Mouse (Mus musculus): ENCODE results near the gene Snap25. TPM values are rescaled to one million over a fixed set of nuclear protein-coding genes. Genes with fewer than 3 reads are reported as not detected.

Gene Snap25
- polyA plus RNA-seq, 1 experiment: 0.22 TPM

GRCm38 (mm10) chr2:136679280-136680221 lies 33.7 kb upstream of the Snap25 start:
- Histone ChIP-seq H3K4me1 (ENCODE audit: control insufficient read depth, insufficient read depth, low read length) (no peaks in the 10 kb centered on the region), H3K4me3 (replicated peaks; ENCODE audit: extremely low read depth, low read depth, low read length) (peak overlapping the region; percentile 84)
- 1% methylated on average over 24 of the region's 24 CpGs for WGBS
- DNase-seq: peak; percentile 55
- TF ChIP-seq POLR2A (IDR thresholded peaks at IDR 0.05; ENCODE audit: borderline replicate concordance, extremely low read depth, low read depth, low read length) (peak; percentile 96; the same call in 1 of the 2 replicates), CTCF (IDR thresholded peaks at IDR 0.05; ENCODE audit: insufficient read depth, low read length) (no peak)

- DNase-seq: no peak
- WGBS: 50% methylated on average over 11 of the region's 11 CpGs
- Histone ChIP-seq H3K4me1 (ENCODE audit: control insufficient read depth, insufficient read depth, low read length) (no peaks in the 10 kb centered on the region), H3K4me3 (replicated peaks; ENCODE audit: extremely low read depth, low read depth, low read length) (no peak overlapping the region)
- no peak for TF ChIP-seq CTCF (IDR thresholded peaks at IDR 0.05; ENCODE audit: insufficient read depth, low read length)
- TF ChIP-seq POLR2A (IDR thresholded peaks at IDR 0.05; ENCODE audit: borderline replicate concordance, extremely low read depth, low read depth, low read length): no peak
Measured at GRCm38 (mm10) chr2:136682146-136682860, 30.9 kb upstream of the Snap25 start.

GRCm38 (mm10) chr2:136686195-136686594 lies 27.1 kb upstream of the Snap25 start:
- DNase-seq: no peak

GRCm38 (mm10) chr2:136687316-136687715 lies 25.9 kb upstream of the Snap25 start:
- Histone ChIP-seq H3K4me3 (replicated peaks; ENCODE audit: extremely low read depth, low read depth, low read length) (no peak overlapping the region), H3K4me1 (ENCODE audit: control insufficient read depth, insufficient read depth, low read length) (no peaks in the 10 kb centered on the region)
- WGBS: 72% methylated on average over 4 of the region's 4 CpGs
- TF ChIP-seq CTCF (IDR thresholded peaks at IDR 0.05; ENCODE audit: insufficient read depth, low read length) (no peak), POLR2A (IDR thresholded peaks at IDR 0.05; ENCODE audit: borderline replicate concordance, extremely low read depth, low read depth, low read length) (no peak)
- no peak for DNase-seq

More at GRCm38 (mm10) chr2:136686195-136686594, 27.1 kb upstream of the Snap25 start:
- TF ChIP-seq CTCF (IDR thresholded peaks at IDR 0.05; ENCODE audit: insufficient read depth, low read length): no peak
- no peak overlapping the region for H3K4me3 ChIP-seq (replicated peaks; ENCODE audit: extremely low read depth, low read depth, low read length)
- H3K4me1 ChIP-seq (ENCODE audit: control insufficient read depth, insufficient read depth, low read length): no peaks in the 10 kb centered on the region
- WGBS: 52% methylated on average over 3 of the region's 3 CpGs

- no peak for DNase-seq
- TF ChIP-seq CTCF (IDR thresholded peaks at IDR 0.05; ENCODE audit: insufficient read depth, low read length): no peak
- Histone ChIP-seq H3K4me3 (replicated peaks; ENCODE audit: extremely low read depth, low read depth, low read length) (no peak overlapping the region), H3K4me1 (ENCODE audit: control insufficient read depth, insufficient read depth, low read length) (no peaks in the 10 kb centered on the region)
- WGBS: 33% methylated on average over 4 of the region's 4 CpGs
Measured at GRCm38 (mm10) chr2:136689476-136689875, 23.8 kb upstream of the Snap25 start.

GRCm38 (mm10) chr2:136691681-136692080 lies 21.6 kb upstream of the Snap25 start:
- Histone ChIP-seq H3K4me1 (ENCODE audit: control insufficient read depth, insufficient read depth, low read length) (no peaks in the 10 kb centered on the region), H3K4me3 (replicated peaks; ENCODE audit: extremely low read depth, low read depth, low read length) (no peak overlapping the region)
- TF ChIP-seq POLR2A (IDR thresholded peaks at IDR 0.05; ENCODE audit: borderline replicate concordance, extremely low read depth, low read depth, low read length) (no peak), CTCF (IDR thresholded peaks at IDR 0.05; ENCODE audit: insufficient read depth, low read length) (no peak)
- 74% methylated on average over 1 of the region's 1 CpGs for WGBS
- DNase-seq: no peak

- 62% methylated on average over 3 of the region's 3 CpGs for WGBS
- H3K4me1 ChIP-seq (ENCODE audit: control insufficient read depth, insufficient read depth, low read length): no peaks in the 10 kb centered on the region
- TF ChIP-seq POLR2A (IDR thresholded peaks at IDR 0.05; ENCODE audit: borderline replicate concordance, extremely low read depth, low read depth, low read length) (no peak), CTCF (IDR thresholded peaks at IDR 0.05; ENCODE audit: insufficient read depth, low read length) (no peak)
- H3K4me3 ChIP-seq (replicated peaks; ENCODE audit: extremely low read depth, low read depth, low read length): no peak overlapping the region
- DNase-seq: no peak
Measured at GRCm38 (mm10) chr2:136699429-136700227, 13.6 kb upstream of the Snap25 start.

GRCm38 (mm10) chr2:136703376-136703775 lies 9.9 kb upstream of the Snap25 start:
- Histone ChIP-seq H3K4me3 (replicated peaks; ENCODE audit: extremely low read depth, low read depth, low read length) (no peak overlapping the region), H3K4me1 (ENCODE audit: control insufficient read depth, insufficient read depth, low read length) (no peaks in the 10 kb centered on the region)
- no peak for DNase-seq
- 55% methylated on average over 2 of the region's 2 CpGs for WGBS
- TF ChIP-seq POLR2A (IDR thresholded peaks at IDR 0.05; ENCODE audit: borderline replicate concordance, extremely low read depth, low read depth, low read length): no peak

GRCm38 (mm10) chr2:136711155-136711554 lies 2.1 kb upstream of the Snap25 start:
- Histone ChIP-seq H3K4me3 (replicated peaks; ENCODE audit: extremely low read depth, low read depth, low read length) (no peak overlapping the region), H3K4me1 (ENCODE audit: control insufficient read depth, insufficient read depth, low read length) (no peaks in the 10 kb centered on the region)
- WGBS: 46% methylated on average over 3 of the region's 3 CpGs
- no peak for TF ChIP-seq CTCF (IDR thresholded peaks at IDR 0.05; ENCODE audit: insufficient read depth, low read length)
- TF ChIP-seq POLR2A (IDR thresholded peaks at IDR 0.05; ENCODE audit: borderline replicate concordance, extremely low read depth, low read depth, low read length): no peak
- DNase-seq: no peak

All from lung, adult 2 months (tissue).